Mouse (Mus musculus) lung, embryonic 15.5 days (tissue): ENCODE results near the gene Ttc28. TPM values are rescaled to one million over a fixed set of nuclear protein-coding genes. Genes with fewer than 3 reads are reported as not detected.

Source experiments
- ATAC-seq: fragments of 200-750 bp; cut with Nextera tagmentation; 2 replicates; pipeline ENCODE4 v1.8.0; 2017; ENCODE audit warnings: moderate number of reproducible peaks, borderline replicate concordance; ENCODE audit not compliant: low FRiP score, low TSS enrichment; ENCODE audit errors: extremely low read depth
- H3K27ac ChIP-seq: fragments of 300-500 bp; sonication (generic); 2 replicates; pipeline ENCODE4 v1.5.1; 2015; ENCODE audit warnings: moderate library complexity, mild to moderate bottlenecking, inconsistent platforms
- H3K27me3 ChIP-seq: fragments of 300-500 bp; sonication (generic); 2 replicates; pipeline ENCODE4 v1.6.1; 2015; ENCODE audit warnings: inconsistent platforms
- H3K36me3 ChIP-seq: fragments of 300-500 bp; sonication (generic); 2 replicates; pipeline ENCODE4 v1.6.1; 2015; ENCODE audit warnings: inconsistent platforms
- H3K4me1 ChIP-seq: fragments of 300-500 bp; sonication (generic); 2 replicates; pipeline ENCODE4 v1.6.1; 2015; ENCODE audit warnings: inconsistent platforms
- H3K4me2 ChIP-seq: fragments of 300-500 bp; sonication (generic); 2 replicates; pipeline ENCODE4 v1.6.1; 2015; ENCODE audit warnings: inconsistent platforms, mild to moderate bottlenecking, moderate library complexity
- H3K4me3 ChIP-seq: fragments of 300-500 bp; sonication (generic); 2 replicates; pipeline ENCODE4 v1.5.1; 2015; ENCODE audit warnings: mild to moderate bottlenecking, inconsistent platforms
- H3K9ac ChIP-seq: fragments of 300-500 bp; sonication (generic); 2 replicates; pipeline ENCODE4 v1.6.1; 2015; ENCODE audit warnings: inconsistent platforms
- H3K9me3 ChIP-seq: fragments of 300-500 bp; sonication (generic); 2 replicates; pipeline ENCODE4 v1.6.1; 2016; ENCODE audit warnings: inconsistent platforms
- WGBS: fragments of 180-500 bp; shearing (Covaris S2); methylation state at CpG from one replicate; pipeline ENCODE4 v1.1.7; 2015; 5-methylcytosine and 5-hydroxymethylcytosine counted together
- polyA plus RNA-seq: library from polyadenylated mRNA; unstranded; fragments of >200 nt; fragmentation: Nextera tagmentation; extraction: Ambion mirVana; gene quantifications from 2 replicates; pipeline ENCODE4 v1.2.1, GENCODE M21; 2015

Gene Ttc28
- polyA plus RNA-seq, 1 experiment from 2014 or later = 9.9 TPM

DNA sequence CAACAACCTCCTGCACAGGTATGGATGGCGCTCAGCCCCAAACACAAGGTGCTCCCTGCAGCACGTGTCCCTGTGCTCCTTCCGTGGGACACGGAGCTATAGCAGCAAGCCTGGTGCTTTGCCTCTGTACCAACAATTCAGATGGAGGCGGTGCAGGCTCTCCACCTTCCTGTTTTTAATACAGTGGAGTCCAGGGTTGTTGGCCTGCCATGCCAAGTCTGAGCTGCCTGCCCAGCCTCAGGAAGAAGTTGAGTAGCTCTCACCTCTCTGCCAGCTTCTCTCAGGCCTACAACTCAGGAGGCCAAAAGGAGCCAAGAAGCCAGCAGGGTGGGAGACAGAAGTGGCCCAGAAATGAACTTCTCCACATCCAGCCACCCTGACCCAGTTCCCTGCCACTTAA, 387.1 kb downstream of the Ttc28 start:
- WGBS = 83% methylated on average over 5 of the region's 5 CpGs
- peaks cover 39% of the 10 kb centered on the region for H3K4me1 ChIP-seq
- no peak for ATAC-seq
- H3K27ac ChIP-seq = peak overlapping the region; percentile 85
- no peak overlapping the region for H3K4me2 ChIP-seq
- 0 out of 2 replicates have a peak, but pooled peaks cover 4% of the 10 kb centered on the region for H3K9me3 ChIP-seq
- H3K9ac ChIP-seq = no peak overlapping the region
- H3K4me3 ChIP-seq = no peak overlapping the region
- peaks cover 10% of the 10 kb centered on the region; the same call in 1 of the 2 replicates for H3K36me3 ChIP-seq
- H3K27me3 ChIP-seq = no peaks in the 10 kb centered on the region

DNA sequence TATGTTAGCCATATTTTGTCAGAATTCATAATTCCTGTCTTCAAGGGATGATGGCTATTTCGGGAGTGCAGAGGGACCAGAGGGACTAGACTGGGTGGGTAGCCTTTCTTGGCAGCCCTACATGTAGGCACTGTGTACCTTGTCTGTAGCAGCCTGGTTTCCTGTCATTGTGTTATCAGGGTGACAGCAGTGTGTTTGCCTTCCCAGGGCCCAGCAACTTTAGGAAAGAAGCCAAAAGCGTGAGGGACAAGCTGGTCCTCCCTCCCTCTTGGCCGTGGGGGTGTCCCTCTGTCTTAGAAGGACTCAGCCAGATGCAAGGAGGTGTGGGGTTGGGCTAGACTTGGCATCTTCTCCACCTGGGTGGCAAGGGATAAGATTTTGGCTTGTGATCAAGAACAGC, 387.5 kb downstream of the Ttc28 start:
- Histone ChIP-seq H3K36me3 (peaks cover 10% of the 10 kb centered on the region; the same call in 1 of the 2 replicates), H3K9ac (no peak overlapping the region), H3K4me2 (no peak overlapping the region), H3K27ac (peak overlapping the region; percentile 85), H3K4me3 (no peak overlapping the region), H3K27me3 (no peaks in the 10 kb centered on the region), H3K4me1 (peaks cover 35% of the 10 kb centered on the region), H3K9me3 (0 out of 2 replicates have a peak, but pooled peaks cover 4% of the 10 kb centered on the region)
- 46% methylated on average over 3 of the region's 3 CpGs for WGBS
- ATAC-seq = 0 out of 2 replicates have a peak, but pooled peaks have one; percentile 6

GRCm38 (mm10) chr5:111268852-111269251, 389.2 kb downstream of the Ttc28 start:
- H3K4me2 ChIP-seq = no peak overlapping the region

DNA sequence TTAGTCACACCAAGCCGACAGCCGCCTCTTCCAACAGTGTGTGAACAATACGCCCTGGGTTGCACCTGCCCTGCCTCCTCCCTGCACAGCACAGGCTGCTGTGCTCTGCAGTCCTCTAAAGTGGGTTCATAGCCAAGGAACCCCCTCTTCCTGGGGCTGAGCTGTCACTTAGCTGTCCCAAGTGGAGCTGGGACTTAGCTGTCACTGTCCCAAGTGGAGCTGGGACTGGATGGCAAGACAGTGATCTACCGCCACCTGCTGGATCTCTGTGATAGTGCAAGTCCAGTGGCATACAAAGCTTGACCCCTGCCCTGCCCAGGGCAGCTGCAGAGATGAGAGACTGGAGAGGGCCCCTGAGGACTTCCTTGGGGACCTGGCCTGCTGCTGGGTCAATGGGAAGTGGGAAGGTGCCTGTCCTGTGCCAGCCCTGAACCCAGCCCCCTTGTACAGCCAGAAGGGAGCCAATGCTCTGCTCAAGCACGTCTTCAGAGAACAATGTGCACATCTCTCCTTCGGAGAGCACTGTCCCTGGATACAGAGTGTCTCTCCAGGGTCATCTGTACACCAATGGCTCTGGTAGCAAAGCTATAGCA, 390.1 kb downstream of the Ttc28 start:
- no peaks in the 10 kb centered on the region for H3K27me3 ChIP-seq
- 0 out of 2 replicates have a peak, but pooled peaks have one; percentile 13 for ATAC-seq
- WGBS = 52% methylated on average over 6 of the region's 6 CpGs

More at GRCm38 (mm10) chr5:111268852-111269251, 389.2 kb downstream of the Ttc28 start:
- H3K4me3 ChIP-seq = no peak overlapping the region
- H3K4me1 ChIP-seq = peaks cover 17% of the 10 kb centered on the region
- no peak for ATAC-seq
- no peaks in the 10 kb centered on the region for H3K27me3 ChIP-seq
- 17% methylated on average over 2 of the region's 2 CpGs for WGBS
- H3K36me3 ChIP-seq = peaks cover 10% of the 10 kb centered on the region; the same call in 1 of the 2 replicates
- no peak overlapping the region for H3K9ac ChIP-seq
- no peak overlapping the region for H3K27ac ChIP-seq
- 0 out of 2 replicates have a peak, but pooled peaks cover 4% of the 10 kb centered on the region for H3K9me3 ChIP-seq

DNA sequence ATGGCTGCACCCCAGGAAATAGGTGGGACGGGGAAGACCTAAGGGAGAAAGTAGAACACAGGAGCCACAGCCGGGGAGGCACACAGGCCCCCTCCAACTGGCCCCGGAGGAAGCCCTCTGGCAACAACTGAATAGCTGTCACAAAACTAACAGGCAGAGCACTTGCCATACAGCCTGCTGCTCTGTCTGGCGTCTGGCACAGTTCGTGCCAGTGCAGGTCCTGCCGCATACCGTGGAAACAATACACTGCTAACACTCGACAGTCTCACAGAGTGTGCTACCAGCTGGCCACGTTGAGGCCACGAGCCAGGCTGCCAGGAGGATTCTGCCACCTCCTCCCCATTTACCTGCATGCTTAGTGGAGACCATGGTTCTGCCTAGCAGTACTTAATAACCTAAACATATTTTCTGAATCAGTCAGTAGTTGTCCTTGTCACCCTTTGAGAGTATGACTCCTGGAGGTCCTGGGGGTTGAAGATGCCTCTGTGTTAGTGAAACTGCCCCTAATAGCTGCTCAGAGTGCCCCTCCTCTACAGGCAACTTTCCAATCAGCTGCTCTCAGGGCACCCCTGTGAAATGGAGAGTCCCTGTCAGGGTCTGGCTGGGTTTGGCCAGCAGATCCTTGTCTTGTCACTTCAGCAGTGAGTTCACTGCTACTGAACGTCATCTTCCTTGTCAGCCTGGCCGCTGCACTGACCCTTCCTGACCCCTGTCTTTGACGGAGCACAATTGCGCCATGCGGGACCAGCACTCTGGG, 390.8 kb downstream of the Ttc28 start:
- Histone ChIP-seq H3K4me3 (no peak overlapping the region), H3K27ac (no peak overlapping the region), H3K4me1 (0 out of 2 replicates have a peak, but pooled peaks cover 8% of the 10 kb centered on the region), H3K9me3 (0 out of 2 replicates have a peak, but pooled peaks cover 4% of the 10 kb centered on the region), H3K36me3 (peaks cover 12% of the 10 kb centered on the region; the same call in 1 of the 2 replicates), H3K9ac (no peak overlapping the region), H3K27me3 (no peaks in the 10 kb centered on the region), H3K4me2 (no peak overlapping the region)
- 58% methylated on average over 15 of the region's 15 CpGs for WGBS
- no peak for ATAC-seq

More for the DNA sequence above, 390.1 kb downstream of the Ttc28 start:
- Histone ChIP-seq H3K9me3 (0 out of 2 replicates have a peak, but pooled peaks cover 4% of the 10 kb centered on the region), H3K9ac (no peak overlapping the region), H3K4me2 (no peak overlapping the region), H3K27ac (no peak overlapping the region), H3K4me3 (no peak overlapping the region), H3K36me3 (peaks cover 12% of the 10 kb centered on the region; the same call in 1 of the 2 replicates), H3K4me1 (0 out of 2 replicates have a peak, but pooled peaks cover 9% of the 10 kb centered on the region)

DNA sequence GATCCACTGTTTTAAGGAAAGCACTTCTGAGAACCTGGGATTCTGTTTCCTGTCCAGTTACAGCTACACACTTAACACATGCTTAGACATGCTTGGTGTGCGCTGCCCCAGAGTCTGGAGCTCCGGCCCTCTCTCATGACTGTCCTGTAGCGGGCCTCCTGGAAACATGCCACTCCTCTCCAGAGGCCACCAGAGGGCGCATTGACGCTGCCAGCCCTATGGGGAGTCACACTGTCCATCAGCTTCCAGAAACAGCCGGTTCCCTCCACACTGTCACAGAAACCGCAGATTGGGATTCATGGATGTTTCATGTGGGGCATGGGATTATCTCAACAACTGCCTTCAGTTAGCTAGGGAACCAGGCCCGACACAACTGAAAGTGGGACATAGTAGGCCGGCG, 394.0 kb downstream of the Ttc28 start:
- no peak overlapping the region for H3K9ac ChIP-seq
- no peaks in the 10 kb centered on the region for H3K9me3 ChIP-seq
- H3K27me3 ChIP-seq = no peaks in the 10 kb centered on the region
- 0 out of 2 replicates have a peak, but pooled peaks cover 8% of the 10 kb centered on the region for H3K4me1 ChIP-seq
- H3K27ac ChIP-seq = no peak overlapping the region
- no peak overlapping the region for H3K4me3 ChIP-seq
- 0 out of 2 replicates have a peak, but pooled peaks cover 15% of the 10 kb centered on the region for H3K36me3 ChIP-seq
- H3K4me2 ChIP-seq = no peak overlapping the region
- WGBS = 26% methylated on average over 10 of the region's 10 CpGs
- ATAC-seq = 0 out of 2 replicates have a peak, but pooled peaks have one; percentile 40

DNA sequence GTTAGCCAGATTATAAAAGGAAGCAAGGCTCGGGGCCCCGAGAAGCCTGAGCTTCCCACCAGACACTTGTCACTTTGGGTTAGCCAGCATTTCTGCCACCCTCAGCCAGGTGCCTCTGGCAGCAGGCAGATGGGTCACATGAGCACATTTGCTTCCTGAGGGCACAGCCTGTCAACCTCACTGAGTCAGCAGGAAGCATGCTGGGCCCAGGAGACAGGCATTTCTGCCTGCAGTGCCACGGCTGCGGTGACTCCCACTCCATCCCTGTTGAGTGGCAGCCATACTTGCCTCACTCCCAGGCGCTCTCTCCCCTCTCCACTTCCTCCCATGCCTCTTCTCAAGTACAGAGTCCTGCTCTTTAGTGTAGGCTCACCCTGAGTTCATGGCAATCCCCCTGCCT, 395.3 kb downstream of the Ttc28 start:
- H3K27me3 ChIP-seq = no peaks in the 10 kb centered on the region
- no peak overlapping the region for H3K4me2 ChIP-seq
- no peak overlapping the region for H3K27ac ChIP-seq
- H3K4me3 ChIP-seq = no peak overlapping the region
- H3K9me3 ChIP-seq = no peaks in the 10 kb centered on the region
- H3K36me3 ChIP-seq = peaks cover 16% of the 10 kb centered on the region; the same call in 1 of the 2 replicates
- H3K4me1 ChIP-seq = 0 out of 2 replicates have a peak, but pooled peaks cover under 1% of the 10 kb centered on the region
- 68% methylated on average over 5 of the region's 5 CpGs for WGBS
- H3K9ac ChIP-seq = no peak overlapping the region
- no peak for ATAC-seq

GRCm38 (mm10) chr5:111284420-111285175, 405.0 kb downstream of the Ttc28 start:
- no peak overlapping the region for H3K4me2 ChIP-seq
- H3K27ac ChIP-seq = no peak overlapping the region
- H3K36me3 ChIP-seq = peaks cover 23% of the 10 kb centered on the region; the same call in 1 of the 2 replicates
- peaks cover 12% of the 10 kb centered on the region; the same call in 1 of the 2 replicates for H3K4me1 ChIP-seq
- ATAC-seq = no peak
- H3K4me3 ChIP-seq = no peak overlapping the region
- 83% methylated on average over 19 of the region's 19 CpGs for WGBS
- no peaks in the 10 kb centered on the region for H3K9me3 ChIP-seq
- no peak overlapping the region for H3K9ac ChIP-seq
- no peaks in the 10 kb centered on the region for H3K27me3 ChIP-seq

DNA sequence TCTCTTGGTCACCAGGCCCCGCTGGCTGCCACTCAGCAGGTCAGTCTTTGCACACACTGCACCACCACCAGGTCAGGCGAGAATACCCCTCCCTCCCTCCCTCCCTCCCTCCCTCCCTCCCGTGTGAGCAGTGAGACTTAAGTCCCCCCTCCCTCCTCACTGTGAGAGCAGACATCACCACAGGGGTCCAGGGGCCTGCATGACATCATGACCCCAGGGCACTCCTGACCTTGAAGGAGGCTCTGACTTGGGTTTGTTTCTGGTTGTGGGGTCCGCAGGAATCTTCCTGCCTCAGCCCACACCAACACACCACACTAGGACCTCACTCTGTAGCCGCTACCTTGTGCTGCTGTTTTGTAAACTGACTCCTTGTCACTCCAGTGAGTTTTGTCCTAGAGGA, 408.0 kb downstream of the Ttc28 start:
- Histone ChIP-seq H3K27ac (peak overlapping the region; percentile 8; the same call in 1 of the 2 replicates), H3K4me3 (no peak overlapping the region), H3K4me1 (peaks cover 13% of the 10 kb centered on the region; the same call in 1 of the 2 replicates), H3K9me3 (no peaks in the 10 kb centered on the region), H3K9ac (no peak overlapping the region), H3K36me3 (peaks cover 15% of the 10 kb centered on the region; the same call in 1 of the 2 replicates), H3K4me2 (no peak overlapping the region), H3K27me3 (no peaks in the 10 kb centered on the region)
- no peak for ATAC-seq
- WGBS = 67% methylated on average over 5 of the region's 5 CpGs

GRCm38 (mm10) chr5:111288486-111288885, 408.9 kb downstream of the Ttc28 start:
- WGBS = 56% methylated on average over 11 of the region's 11 CpGs
- no peak overlapping the region for H3K4me3 ChIP-seq
- peaks cover 14% of the 10 kb centered on the region; the same call in 1 of the 2 replicates for H3K36me3 ChIP-seq
- H3K9ac ChIP-seq = no peak overlapping the region
- H3K27me3 ChIP-seq = no peaks in the 10 kb centered on the region
- peak overlapping the region; percentile 8 for H3K27ac ChIP-seq
- no peak overlapping the region; the same call in 1 of the 2 replicates for H3K4me2 ChIP-seq
- no peak for ATAC-seq
- H3K9me3 ChIP-seq = no peaks in the 10 kb centered on the region
- peaks cover 13% of the 10 kb centered on the region; the same call in 1 of the 2 replicates for H3K4me1 ChIP-seq

DNA sequence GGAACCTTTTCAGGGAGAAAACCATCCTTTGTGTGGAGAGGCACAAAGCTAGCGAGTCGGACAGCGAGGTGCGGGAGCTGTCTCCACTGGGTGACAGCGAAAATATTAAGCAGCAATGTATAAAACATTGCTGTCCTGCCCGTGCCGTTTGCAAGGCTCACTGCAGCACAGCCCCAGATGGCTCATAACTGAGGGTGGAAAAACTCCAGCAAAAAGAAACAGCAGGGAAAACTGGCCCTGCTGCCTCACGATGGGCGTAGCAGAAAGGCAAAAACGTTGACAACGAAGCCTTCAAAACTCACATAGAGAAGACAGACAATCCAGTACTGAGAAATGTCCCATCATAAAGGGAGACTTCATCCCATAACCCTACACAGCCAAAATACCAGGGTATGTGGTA, 410.5 kb downstream of the Ttc28 start:
- H3K4me3 ChIP-seq = no peak overlapping the region
- H3K36me3 ChIP-seq = peaks cover 9% of the 10 kb centered on the region; the same call in 1 of the 2 replicates
- ATAC-seq = no peak
- H3K9ac ChIP-seq = no peak overlapping the region
- no peak overlapping the region for H3K4me2 ChIP-seq
- H3K27me3 ChIP-seq = no peaks in the 10 kb centered on the region
- peaks cover 13% of the 10 kb centered on the region; the same call in 1 of the 2 replicates for H3K4me1 ChIP-seq
- H3K27ac ChIP-seq = no peak overlapping the region
- no peaks in the 10 kb centered on the region for H3K9me3 ChIP-seq
- WGBS = 80% methylated on average over 11 of the region's 11 CpGs
